ENCODE assay signal across 12 mouse cellular contexts in the genomic region with DNA sequence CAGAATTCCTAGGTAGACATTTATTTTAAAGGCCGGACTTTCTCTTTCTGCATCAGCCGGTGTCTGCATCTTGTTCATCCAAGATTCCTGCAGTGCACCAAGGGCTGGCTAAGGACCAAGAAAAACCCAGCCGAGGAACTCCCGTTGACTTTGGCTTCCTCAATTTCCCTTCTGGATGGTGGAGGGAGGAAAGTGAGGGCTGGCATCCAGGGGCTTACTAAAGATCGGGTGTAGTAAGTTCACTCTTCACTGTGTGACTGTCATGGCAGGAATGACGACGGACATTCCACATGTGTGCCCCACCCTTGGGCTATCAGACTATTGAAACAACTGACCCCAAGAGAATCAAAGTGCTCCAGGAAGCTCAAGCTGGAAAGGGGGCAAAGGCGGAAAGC. TPM values are rescaled to one million over a fixed set of nuclear protein-coding genes. Genes with fewer than 3 reads are reported as not detected.
DNase-seq lines count a peak whose midpoint lies in the region; ATAC-seq and TF ChIP-seq lines count a peak whose summit lies in the region.
"Had no signal": no experiment of that assay in that cellular context is flagged by ENCODE, and none has a peak within 500 bp of the region (broad histone marks: within the 10 kb centered on the region; RNA-seq: fewer than 3 reads in every experiment).

No protein-coding gene starts in this region.

- ATAC-seq in lung, embryonic 14.5 days (ENCODE audit: insufficient read depth) = no peak
- ATAC-seq in kidney, embryonic 16.5 days (ENCODE audit: low FRiP score, low TSS enrichment) = no peak

- H3K4me1 ChIP-seq in lung, embryonic 14.5 days (ENCODE audit: insufficient read depth) = peaks cover 36% of the 10 kb centered on the region
- H3K4me1 ChIP-seq in kidney, embryonic 16.5 days (ENCODE audit: insufficient read depth, low read length) = peaks cover 59% of the 10 kb centered on the region

- peaks cover 25% of the 10 kb centered on the region for H3K36me3 ChIP-seq in lung, embryonic 14.5 days (ENCODE audit: insufficient read depth)
- H3K36me3 ChIP-seq in kidney, embryonic 16.5 days (ENCODE audit: insufficient read depth, low read length) = peaks cover 31% of the 10 kb centered on the region
- H3K36me3 ChIP-seq: liver, embryonic 13.5 days had no signal

- H3K27me3 ChIP-seq in lung, embryonic 14.5 days (ENCODE audit: insufficient read depth, low read length) = no peaks in the 10 kb centered on the region
- H3K27me3 ChIP-seq in kidney, embryonic 16.5 days (ENCODE audit: insufficient read depth, low read length) = no peaks in the 10 kb centered on the region
- H3K27me3 ChIP-seq: liver, embryonic 13.5 days had no signal

- peak overlapping the region; percentile 18; the same call in 1 of the 2 replicates for H3K4me2 ChIP-seq in lung, embryonic 14.5 days
- no peak overlapping the region for H3K4me2 ChIP-seq in kidney, embryonic 16.5 days (replicated peaks; ENCODE audit: low read depth, low read length)
- H3K4me2 ChIP-seq: liver, embryonic 13.5 days had no signal

- no peak overlapping the region for H3K9ac ChIP-seq in lung, embryonic 14.5 days
- no peak overlapping the region for H3K9ac ChIP-seq in kidney, embryonic 16.5 days (replicated peaks; ENCODE audit: low read length)
- H3K9ac ChIP-seq: liver, embryonic 13.5 days had no signal

- no peak overlapping the region for H3K4me3 ChIP-seq in lung, embryonic 14.5 days (ENCODE audit: low read depth, low read length)
- no peak overlapping the region for H3K4me3 ChIP-seq in kidney, embryonic 16.5 days (ENCODE audit: low read length)
- H3K4me3 ChIP-seq: liver, embryonic 13.5 days had no signal

- no peaks in the 10 kb centered on the region for H3K9me3 ChIP-seq in lung, embryonic 14.5 days (ENCODE audit: low read depth, low read length)
- 0 out of 2 replicates have a peak, but pooled peaks cover 2% of the 10 kb centered on the region for H3K9me3 ChIP-seq in kidney, embryonic 16.5 days (ENCODE audit: low read length)
- H3K9me3 ChIP-seq: G1E; liver, embryonic 13.5 days had no signal

- 60% methylated on average over 8 of the region's 8 CpGs for WGBS in lung, embryonic 14.5 days
- WGBS in kidney, embryonic 16.5 days = 53% methylated on average over 8 of the region's 8 CpGs

- H3K27ac ChIP-seq in lung, embryonic 14.5 days (ENCODE audit: low read depth) = peak overlapping the region; percentile 98
- H3K27ac ChIP-seq in kidney, embryonic 16.5 days (ENCODE audit: low read length) = peak overlapping the region; percentile 43; the same call in 1 of the 2 replicates
- H3K27ac ChIP-seq: liver, embryonic 13.5 days had no signal

- TF ChIP-seq CTCF in lung, embryonic 14.5 days (IDR thresholded peaks at IDR 0.05; ENCODE audit: low read depth) = no peak

- no peak for DNase-seq in lung, embryonic 14.5 days
- no peak for DNase-seq in lung, postnatal 14 days
- DNase-seq in heart, adult 9 months (ENCODE audit: low spot score in 2 of 2) = peak; percentile 67 to 78
- no peak for DNase-seq in cerebellum, postnatal 36 days
- no peak for DNase-seq in layer of hippocampus, postnatal 10 days (ENCODE audit: low spot score in 2 of 2)
- no peak for DNase-seq in ovary, postnatal 10 days (ENCODE audit: low spot score)
- no peak for DNase-seq in thymus, postnatal 0 days (ENCODE audit: low spot score)
- DNase-seq: liver, embryonic 13.5 days; right cerebral cortex, postnatal 25 days; thymus, postnatal 14 days had no signal

RNA-seq across cellular contexts. Expression of a gene that starts 14.1 kb away (rescaled TPM):
- 460 and 502 TPM in 2 replicates for polyA plus RNA-seq in lung, embryonic 14.5 days (2014; fragmentation: Nextera tagmentation; extraction: Ambion mirVana)
- 657 and 680 TPM in 2 replicates for polyA plus RNA-seq in kidney, embryonic 16.5 days (2015; fragmentation: Nextera tagmentation; extraction: Ambion mirVana)
- 10 to 100 TPM; 74.6 to 75.2 TPM for total RNA-seq in layer of hippocampus, postnatal 10 days (2021)
- 59.9 and 70.6 TPM in 2 replicates for polyA plus RNA-seq in thymus, postnatal 0 days (2015; fragmentation: Nextera tagmentation; extraction: Ambion mirVana)

Comparison
In these comparisons a context has a peak if more than half of its experiments do, and no peak if none do; other contexts are left out.
1. DNase-seq: peak in heart, adult 9 months (2 of 2); none in lung, embryonic 14.5 days (single experiment), lung, postnatal 14 days (single experiment), cerebellum, postnatal 36 days (0 of 2), layer of hippocampus, postnatal 10 days (0 of 2), ovary, postnatal 10 days (single experiment) and thymus, postnatal 0 days (single experiment).